Mouse (Mus musculus) heart, adult 2 months (tissue): ENCODE results near the gene Bcas3.

ENCODE experiments used
- CTCF ChIP-seq: fragments of 200-600 bp; IDR thresholded peaks from 2 replicates; pipeline ENCODE4 v1.8.1; 2022; ENCODE audit warnings: antibody characterized with exemption, mild to moderate bottlenecking, moderate library complexity
- EP300 ChIP-seq: fragments of 200-500 bp; IDR thresholded peaks from 2 replicates; pipeline ENCODE4 v1.6.1; 2011; ENCODE audit warnings: low read depth, low read length, control low read depth; ENCODE audit not compliant: insufficient read depth
- POLR2A ChIP-seq: fragments of 200-500 bp; IDR thresholded peaks from 2 replicates; pipeline ENCODE4 v1.6.1; 2011; ENCODE audit warnings: mild to moderate bottlenecking, low read depth, low read length, control low read depth; ENCODE audit not compliant: insufficient read depth

GRCm38 (mm10) chr11:85625206-85625605 is 272.2 kb downstream of the Bcas3 start:
- TF ChIP-seq POLR2A (no peak), CTCF (no peak), EP300 (no peak)
